Mouse (Mus musculus): ENCODE measurements at regions not wholly inside any gene's neighbourhood (a gene's known extent, or its start where the extent isn't known, plus 50 kb on each side); places are given as distances from the start of the nearest gene placed in this dataset.
"Not testable (repeated sequence)": the region's sequence is repeated elsewhere in the genome, so short reads cannot be mapped to it uniquely, and the experiment has no call there.

- no peak for DNase-seq (ENCODE audit: low spot score in 2 of 2)
These were observed 406.3 kb downstream of the Trib2 start for GRCm38 (mm10) chr12:15410419-15410818.

- DNase-seq (ENCODE audit: low spot score in 2 of 2) = not testable (repeated sequence)
These were observed 409.1 kb downstream of the Trib2 start for GRCm38 (mm10) chr12:15407577-15407976.

- no peak for DNase-seq (ENCODE audit: low spot score in 2 of 2)
These were observed 424.1 kb downstream of the Trib2 start for GRCm38 (mm10) chr12:15392641-15393040.

GRCm38 (mm10) chr12:15388574-15388973, 428.1 kb downstream of the Trib2 start:
- DNase-seq (ENCODE audit: low spot score in 2 of 2) = no peak

GRCm38 (mm10) chr12:15357808-15358207, 458.9 kb downstream of the Trib2 start:
- DNase-seq (ENCODE audit: low spot score in 2 of 2) = no peak

- DNase-seq (ENCODE audit: low spot score in 2 of 2) = no peak
These were observed 495.8 kb downstream of the Trib2 start for GRCm38 (mm10) chr12:15320697-15321449.

- no peak for DNase-seq (ENCODE audit: low spot score in 2 of 2)
These were observed 497.1 kb downstream of the Trib2 start for GRCm38 (mm10) chr12:15319647-15320046.

- DNase-seq (ENCODE audit: low spot score in 2 of 2) = no peak
These were observed 521.8 kb downstream of the Trib2 start for GRCm38 (mm10) chr12:15294898-15295297.

GRCm38 (mm10) chr12:15262165-15262564, 554.6 kb downstream of the Trib2 start:
- no peak for DNase-seq (ENCODE audit: low spot score in 2 of 2)

GRCm38 (mm10) chr12:15261604-15262003, 555.1 kb downstream of the Trib2 start:
- DNase-seq (ENCODE audit: low spot score in 2 of 2) = no peak

GRCm38 (mm10) chr12:15260907-15261415, 555.8 kb downstream of the Trib2 start:
- no peak for DNase-seq (ENCODE audit: low spot score in 2 of 2)

- DNase-seq (ENCODE audit: low spot score in 2 of 2) = no peak
These were observed 571.8 kb downstream of the Trib2 start for GRCm38 (mm10) chr12:15244966-15245365.

GRCm38 (mm10) chr12:15222497-15223170, 594.1 kb downstream of the Trib2 start:
- DNase-seq (ENCODE audit: low spot score in 2 of 2) = no peak

GRCm38 (mm10) chr12:15218504-15218903, 598.2 kb downstream of the Trib2 start:
- no peak for DNase-seq (ENCODE audit: low spot score in 2 of 2)

- DNase-seq (ENCODE audit: low spot score in 2 of 2) = no peak
These were observed 600.5 kb downstream of the Trib2 start for GRCm38 (mm10) chr12:15216180-15216579.

- DNase-seq (ENCODE audit: low spot score in 2 of 2) = no peak
These were observed 642.2 kb downstream of the Trib2 start for GRCm38 (mm10) chr12:15174411-15175041.

GRCm38 (mm10) chr12:15162605-15163004, 654.1 kb downstream of the Trib2 start:
- no peak for DNase-seq (ENCODE audit: low spot score in 2 of 2)

- DNase-seq (ENCODE audit: low spot score in 2 of 2) = no peak
These were observed 654.9 kb downstream of the Trib2 start for GRCm38 (mm10) chr12:15161864-15162263.

- no peak for DNase-seq (ENCODE audit: low spot score in 2 of 2)
These were observed 656.2 kb downstream of the Trib2 start for GRCm38 (mm10) chr12:15160478-15160998.

- DNase-seq (ENCODE audit: low spot score in 2 of 2) = no peak
These were observed 670.3 kb downstream of the Trib2 start for GRCm38 (mm10) chr12:15146398-15146797.

- DNase-seq (ENCODE audit: low spot score in 2 of 2) = no peak
These were observed 679.7 kb downstream of the Trib2 start for GRCm38 (mm10) chr12:15137039-15137438.

- no peak for DNase-seq (ENCODE audit: low spot score in 2 of 2)
These were observed 692.5 kb downstream of the Trib2 start for GRCm38 (mm10) chr12:15124179-15124578.
